Mouse (Mus musculus): ENCODE data around the gene Prr12. TPM values are rescaled to one million over a fixed set of nuclear protein-coding genes. Genes with fewer than 3 reads are reported as not detected.
A peak's percentile ranks its signal among the peaks of the same experiment; 100 is the strongest.

Gene Prr12
- polyA plus RNA-seq, 1 experiment from 2014 or later, result 6.8 TPM

DNA sequence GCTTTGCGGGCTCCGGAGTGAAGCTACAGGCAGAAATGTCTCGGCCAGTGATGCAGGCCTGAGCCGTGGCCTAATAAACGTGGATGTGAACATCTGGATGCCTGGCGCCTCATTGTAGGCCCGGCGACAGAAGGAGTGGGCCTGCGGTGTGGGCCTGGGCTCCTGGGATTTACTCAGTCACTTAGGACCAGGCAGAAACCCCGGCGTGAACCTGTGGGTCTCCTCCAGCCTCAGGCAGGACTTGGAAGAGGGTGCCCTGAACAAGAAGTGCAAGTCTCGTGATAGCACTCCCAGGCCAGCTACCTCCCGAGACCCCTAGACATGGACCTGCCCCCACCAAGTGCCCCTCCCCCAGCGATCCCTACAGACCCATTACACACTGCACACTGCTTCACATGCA is 24.6 kb upstream of the Prr12 start:
- no peak overlapping the region for H3K4me3 ChIP-seq
- ATAC-seq (ENCODE audit: extremely low read depth, insufficient number of reproducible peaks, low FRiP score, low TSS enrichment), result no peak
- H3K36me3 ChIP-seq, result peaks cover 56% of the 10 kb centered on the region
- WGBS, result 79% methylated on average over 14 of the region's 14 CpGs
- H3K4me1 ChIP-seq, result peaks cover 23% of the 10 kb centered on the region
- H3K9ac ChIP-seq, result no peak overlapping the region
- no peak overlapping the region for H3K4me2 ChIP-seq
- no peak overlapping the region for H3K27ac ChIP-seq (replicated peaks)
- no peaks in the 10 kb centered on the region for H3K27me3 ChIP-seq (replicated peaks)
- H3K9me3 ChIP-seq, result no peaks in the 10 kb centered on the region

DNA sequence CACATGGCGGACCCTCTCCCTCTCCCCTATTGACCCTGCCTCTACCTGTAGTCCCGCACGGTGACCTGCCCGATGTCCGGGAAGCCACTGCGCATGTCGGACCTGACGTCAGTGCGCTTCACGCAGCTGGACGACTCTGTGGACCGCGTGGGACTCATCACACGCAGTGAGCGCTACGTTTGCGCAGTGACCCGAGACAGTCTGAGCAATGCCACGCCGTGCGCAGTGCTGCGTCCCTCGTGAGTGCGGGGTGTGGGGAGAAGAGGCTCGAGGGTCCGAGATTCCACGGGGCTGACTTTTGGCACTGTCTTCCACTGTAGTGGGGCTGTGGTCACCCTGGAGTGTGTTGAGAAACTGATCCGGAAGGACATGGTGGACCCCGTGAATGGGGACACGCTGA is 23.8 kb upstream of the Prr12 start:
- 88% methylated on average over 30 of the region's 30 CpGs for WGBS
- no peak for ATAC-seq (ENCODE audit: extremely low read depth, insufficient number of reproducible peaks, low FRiP score, low TSS enrichment)
- Histone ChIP-seq H3K9me3 (no peaks in the 10 kb centered on the region; the same call in 1 of the 2 replicates), H3K36me3 (peaks cover 56% of the 10 kb centered on the region), H3K4me2 (no peak overlapping the region), H3K27me3 (replicated peaks) (no peaks in the 10 kb centered on the region), H3K9ac (no peak overlapping the region), H3K4me3 (no peak overlapping the region), H3K4me1 (peaks cover 23% of the 10 kb centered on the region), H3K27ac (replicated peaks) (no peak overlapping the region)

DNA sequence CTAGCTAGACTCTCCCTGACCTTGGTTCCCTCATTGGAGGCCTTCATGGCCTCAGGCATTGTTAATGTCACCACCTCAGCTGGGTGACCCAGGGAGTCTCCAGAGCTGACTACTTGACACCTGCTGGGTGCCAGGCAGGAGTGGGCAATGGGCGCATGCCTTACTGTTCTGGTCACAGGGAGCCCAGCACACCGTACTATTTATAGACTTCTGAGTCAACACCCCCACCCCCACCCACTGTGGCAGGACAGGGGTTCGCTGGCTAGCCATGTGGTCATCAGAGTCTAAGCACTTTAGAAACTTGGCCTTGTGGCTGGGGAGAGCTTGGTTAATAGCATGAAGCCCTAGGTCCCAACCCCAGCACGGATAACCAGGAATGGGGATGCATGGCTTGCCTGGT is 22.7 kb upstream of the Prr12 start:
- peaks cover 23% of the 10 kb centered on the region for H3K4me1 ChIP-seq
- H3K27me3 ChIP-seq (replicated peaks), result no peaks in the 10 kb centered on the region
- H3K9me3 ChIP-seq, result no peaks in the 10 kb centered on the region; the same call in 1 of the 2 replicates
- no peak overlapping the region for H3K4me3 ChIP-seq
- peak; percentile 62 for ATAC-seq (ENCODE audit: extremely low read depth, insufficient number of reproducible peaks, low FRiP score, low TSS enrichment)
- H3K27ac ChIP-seq (replicated peaks), result peak overlapping the region; percentile 85
- H3K36me3 ChIP-seq, result peaks cover 51% of the 10 kb centered on the region
- 39% methylated on average over 4 of the region's 4 CpGs for WGBS
- H3K9ac ChIP-seq, result peak overlapping the region; percentile 57
- no peak overlapping the region; the same call in 1 of the 2 replicates for H3K4me2 ChIP-seq

DNA sequence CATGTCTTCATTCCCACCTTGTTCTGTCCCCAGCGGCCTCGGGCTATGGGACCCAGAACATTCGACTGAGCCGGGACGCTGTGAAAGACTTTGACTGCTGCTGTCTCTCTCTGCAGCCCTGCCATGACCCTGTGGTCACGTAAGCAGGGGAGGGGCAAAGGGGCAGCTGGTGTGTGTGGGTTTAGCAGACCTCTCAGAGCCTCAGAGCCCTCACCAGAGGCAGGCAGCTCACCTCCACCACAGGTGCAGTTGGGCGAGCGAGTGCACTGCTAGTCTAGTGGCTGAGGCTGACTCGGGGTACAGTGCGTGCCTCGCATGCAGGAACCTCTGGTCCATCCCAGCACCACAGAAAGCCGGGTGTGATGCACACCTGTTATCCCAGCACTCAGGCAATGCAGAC is 21.3 kb upstream of the Prr12 start:
- ATAC-seq (ENCODE audit: extremely low read depth, insufficient number of reproducible peaks, low FRiP score, low TSS enrichment), result no peak
- Histone ChIP-seq H3K9me3 (no peaks in the 10 kb centered on the region; the same call in 1 of the 2 replicates), H3K9ac (no peak overlapping the region), H3K4me3 (no peak overlapping the region), H3K4me1 (peaks cover 20% of the 10 kb centered on the region), H3K27me3 (replicated peaks) (no peaks in the 10 kb centered on the region), H3K4me2 (no peak overlapping the region), H3K36me3 (peaks cover 51% of the 10 kb centered on the region), H3K27ac (replicated peaks) (no peak overlapping the region)
- 91% methylated on average over 12 of the region's 12 CpGs for WGBS

DNA sequence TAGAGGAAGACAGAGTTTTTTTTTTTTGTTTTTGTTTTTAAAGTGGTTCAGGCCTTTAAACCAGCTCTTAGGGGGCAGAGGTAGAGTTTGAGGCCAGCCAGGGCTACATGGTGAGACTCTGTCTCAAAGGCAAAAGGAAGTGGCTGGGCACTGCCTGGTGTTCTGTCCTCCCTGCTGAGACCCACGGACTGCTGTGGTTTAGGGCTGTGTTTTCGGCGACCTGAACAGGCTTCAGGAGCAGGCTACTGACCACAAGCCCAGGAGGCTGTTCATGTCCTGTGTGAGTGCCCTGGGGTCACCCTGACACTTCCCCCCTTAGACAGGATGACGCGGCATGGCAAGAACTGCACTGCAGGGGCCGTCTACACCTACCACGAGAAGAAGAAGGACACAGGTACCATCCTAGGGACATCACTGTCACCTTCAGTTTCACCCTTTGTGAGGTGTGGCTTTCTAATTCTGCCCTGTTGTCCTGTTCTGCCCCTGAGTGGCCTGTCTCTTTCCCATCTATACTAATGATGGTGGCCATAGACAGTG is 20.6 kb upstream of the Prr12 start:
- Histone ChIP-seq H3K27me3 (replicated peaks) (no peaks in the 10 kb centered on the region), H3K27ac (replicated peaks) (no peak overlapping the region), H3K36me3 (peaks cover 50% of the 10 kb centered on the region), H3K4me3 (no peak overlapping the region), H3K4me1 (peaks cover 20% of the 10 kb centered on the region), H3K9ac (no peak overlapping the region; the same call in 1 of the 2 replicates), H3K4me2 (no peak overlapping the region), H3K9me3 (no peaks in the 10 kb centered on the region; the same call in 1 of the 2 replicates)
- no peak for ATAC-seq (ENCODE audit: extremely low read depth, insufficient number of reproducible peaks, low FRiP score, low TSS enrichment)
- 66% methylated on average over 7 of the region's 7 CpGs for WGBS

DNA sequence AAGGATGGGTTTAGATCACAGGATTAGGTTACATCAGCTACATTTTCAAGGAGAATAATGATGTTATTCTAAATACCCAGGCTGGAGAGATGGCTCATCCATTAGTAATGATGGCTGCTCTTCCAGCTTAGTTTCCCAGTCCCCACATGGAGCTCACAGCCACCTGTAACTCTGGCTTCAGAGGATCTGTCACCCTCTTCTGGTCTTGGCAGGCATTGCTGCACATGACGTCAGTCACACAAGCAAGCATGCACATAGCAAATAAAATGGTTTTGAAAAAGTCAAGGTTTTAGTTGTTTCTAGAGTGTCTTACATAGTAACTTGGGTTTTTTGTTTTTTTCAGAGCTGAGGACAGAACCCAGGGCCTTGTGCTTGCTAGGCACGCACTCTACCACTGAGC is 19.5 kb upstream of the Prr12 start:
- peaks cover 40% of the 10 kb centered on the region for H3K36me3 ChIP-seq
- H3K4me3 ChIP-seq, result no peak overlapping the region
- H3K4me2 ChIP-seq, result no peak overlapping the region
- H3K4me1 ChIP-seq, result peaks cover 20% of the 10 kb centered on the region
- 86% methylated on average over 2 of the region's 2 CpGs for WGBS
- H3K27me3 ChIP-seq (replicated peaks), result no peaks in the 10 kb centered on the region
- no peak overlapping the region for H3K9ac ChIP-seq
- no peaks in the 10 kb centered on the region; the same call in 1 of the 2 replicates for H3K9me3 ChIP-seq
- H3K27ac ChIP-seq (replicated peaks), result no peak overlapping the region
- no peak for ATAC-seq (ENCODE audit: extremely low read depth, insufficient number of reproducible peaks, low FRiP score, low TSS enrichment)

DNA sequence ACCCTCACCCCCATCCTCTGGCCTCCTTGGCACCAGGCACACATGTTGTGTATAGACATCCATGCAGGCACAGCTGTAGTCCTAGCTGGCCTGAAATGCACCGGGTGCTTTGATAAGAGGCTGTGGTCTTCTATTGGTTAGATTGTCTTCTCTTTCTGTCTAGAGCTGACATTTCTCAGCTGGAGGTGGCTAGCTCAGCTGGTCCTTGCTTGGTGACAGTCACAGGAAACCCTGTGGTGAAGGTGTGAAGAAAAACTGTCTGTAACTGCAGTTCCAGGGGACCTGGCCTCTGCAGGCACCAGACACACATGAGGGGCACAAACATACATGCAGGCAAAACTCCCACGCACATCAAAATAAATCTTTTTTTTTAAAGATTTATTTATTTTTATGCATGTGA is 17.0 kb upstream of the Prr12 start:
- Histone ChIP-seq H3K4me2 (no peak overlapping the region), H3K36me3 (peaks cover 19% of the 10 kb centered on the region; the same call in 1 of the 2 replicates), H3K4me3 (no peak overlapping the region), H3K4me1 (peaks cover 7% of the 10 kb centered on the region), H3K27me3 (replicated peaks) (no peaks in the 10 kb centered on the region), H3K9ac (no peak overlapping the region), H3K9me3 (no peaks in the 10 kb centered on the region; the same call in 1 of the 2 replicates), H3K27ac (replicated peaks) (no peak overlapping the region)
- 74% methylated on average over 2 of the region's 2 CpGs for WGBS
- no peak for ATAC-seq (ENCODE audit: extremely low read depth, insufficient number of reproducible peaks, low FRiP score, low TSS enrichment)

DNA sequence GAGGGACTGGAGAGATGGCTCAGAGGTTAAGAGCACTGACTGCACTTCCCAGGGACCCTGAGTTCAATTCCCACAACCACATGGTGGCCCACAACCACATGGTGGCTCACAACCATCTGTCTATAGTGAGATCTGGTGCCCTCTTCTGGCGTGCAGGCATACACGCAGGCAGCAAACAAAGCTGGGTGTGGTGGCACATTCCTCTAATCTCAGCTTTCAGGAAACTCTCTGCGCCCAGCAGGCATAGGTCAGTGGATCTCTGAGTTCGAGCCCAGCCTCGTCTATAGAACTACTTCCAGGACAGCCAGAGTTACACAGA is 15.3 kb upstream of the Prr12 start:
- Histone ChIP-seq H3K4me2 (no peak overlapping the region), H3K9ac (no peak overlapping the region), H3K27ac (replicated peaks) (no peak overlapping the region), H3K27me3 (replicated peaks) (no peaks in the 10 kb centered on the region), H3K9me3 (no peaks in the 10 kb centered on the region; the same call in 1 of the 2 replicates), H3K36me3 (peaks cover 5% of the 10 kb centered on the region; the same call in 1 of the 2 replicates), H3K4me3 (no peak overlapping the region), H3K4me1 (peaks cover 17% of the 10 kb centered on the region)
- WGBS, result 30% methylated on average over 5 of the region's 5 CpGs
- no peak for ATAC-seq (ENCODE audit: extremely low read depth, insufficient number of reproducible peaks, low FRiP score, low TSS enrichment)

DNA sequence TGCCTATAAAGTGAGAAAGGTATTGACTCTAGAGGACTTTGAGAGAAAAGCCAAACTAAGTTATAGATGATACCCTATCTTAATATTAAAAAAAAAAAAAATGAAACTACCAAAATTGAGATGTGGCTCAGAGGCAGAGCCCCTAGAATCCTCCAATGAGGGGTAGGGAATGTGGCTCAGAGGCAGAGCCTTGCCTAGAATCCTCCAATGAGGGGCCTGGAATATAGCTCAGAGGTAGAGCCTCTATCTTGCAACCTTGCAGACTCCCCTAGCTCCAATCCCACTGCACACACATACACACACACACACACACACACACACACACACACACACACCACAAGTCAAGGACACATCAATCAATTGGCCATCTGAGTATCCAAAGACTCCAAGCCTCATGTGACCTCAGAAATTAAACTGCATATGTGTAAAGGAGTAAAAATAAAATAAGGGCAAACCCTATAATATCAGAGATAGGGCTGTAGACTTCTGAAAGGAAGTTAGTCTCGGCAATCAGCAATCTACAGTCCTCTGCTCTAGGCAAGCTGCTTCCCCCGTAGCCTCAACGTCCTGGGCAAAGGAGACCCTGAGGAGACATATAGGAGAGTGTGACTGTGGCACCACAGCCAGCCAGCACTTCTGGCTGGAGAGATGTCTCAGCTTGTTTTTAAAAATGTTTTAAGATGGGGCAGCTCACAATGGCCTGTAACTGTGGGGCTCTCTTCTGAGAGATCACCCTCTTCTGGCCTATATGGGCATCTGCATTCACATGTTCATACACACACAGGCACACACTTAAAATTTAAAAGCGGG is 14.7 kb upstream of the Prr12 start:
- H3K9ac ChIP-seq, result no peak overlapping the region

DNA sequence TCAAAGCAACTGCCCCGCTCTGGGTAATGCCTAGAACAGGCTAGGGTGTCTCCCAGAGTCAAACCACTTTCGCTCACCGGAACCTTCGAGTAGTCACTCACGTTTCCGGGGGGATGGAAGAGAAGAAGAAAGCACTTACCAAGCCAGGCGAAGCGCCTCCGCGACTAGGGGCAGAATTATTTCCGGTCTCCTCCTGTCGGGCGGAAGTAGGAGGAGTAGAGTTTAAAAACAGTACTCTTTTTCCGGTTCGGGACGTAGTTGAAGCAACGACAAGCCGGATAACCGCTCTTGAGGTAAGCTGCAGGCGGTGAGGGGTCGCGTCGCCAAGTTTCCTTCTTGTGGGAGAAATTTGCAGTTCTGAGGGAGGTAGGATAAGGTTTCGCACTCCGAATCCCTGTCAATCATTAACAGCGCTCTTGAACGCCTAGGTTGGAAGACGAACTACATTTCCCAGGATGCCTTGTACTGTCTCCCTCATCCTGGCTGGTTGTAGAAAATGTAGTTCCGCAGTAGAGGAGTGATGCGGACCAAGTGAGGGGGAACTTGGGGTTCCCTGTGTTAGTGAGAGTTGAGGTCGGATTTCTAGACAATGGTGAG is 9.7 kb upstream of the Prr12 start, which contains the start of the genes Nosip and Prrg2:
Nosip (plus strand) TSS at position 191 of the 597 bp plus-strand sequence.
Prrg2 (minus strand) TSS at position 439 of the 597 bp plus-strand sequence.
- ATAC-seq (ENCODE audit: extremely low read depth, insufficient number of reproducible peaks, low FRiP score, low TSS enrichment), result peak; percentile 82
- Histone ChIP-seq H3K4me3 (peak within 1 kb of the TSS; percentile 83), H3K27ac (replicated peaks) (peak within 1 kb of the TSS; percentile 91), H3K9me3 (no peaks in the 10 kb centered on the region), H3K4me2 (peak within 1 kb of the TSS; percentile 68), H3K36me3 (no peaks in the 10 kb centered on the region; the same call in 1 of the 2 replicates), H3K9ac (peak within 1 kb of the TSS; percentile 88), H3K4me1 (peaks cover 31% of the 10 kb centered on the region), H3K27me3 (replicated peaks) (no peaks in the 10 kb centered on the region)
- WGBS, result under 1% methylated on average over 31 of the region's 31 CpGs

More for the DNA sequence above, 14.7 kb upstream of the Prr12 start:
- H3K36me3 ChIP-seq, result peaks cover 5% of the 10 kb centered on the region; the same call in 1 of the 2 replicates
- WGBS, result 75% methylated on average over 4 of the region's 4 CpGs
- H3K4me3 ChIP-seq, result no peak overlapping the region
- no peak overlapping the region for H3K4me2 ChIP-seq
- H3K27ac ChIP-seq (replicated peaks), result no peak overlapping the region
- no peak for ATAC-seq (ENCODE audit: extremely low read depth, insufficient number of reproducible peaks, low FRiP score, low TSS enrichment)
- H3K9me3 ChIP-seq, result no peaks in the 10 kb centered on the region; the same call in 1 of the 2 replicates
- H3K4me1 ChIP-seq, result peaks cover 17% of the 10 kb centered on the region
- H3K27me3 ChIP-seq (replicated peaks), result no peaks in the 10 kb centered on the region

DNA sequence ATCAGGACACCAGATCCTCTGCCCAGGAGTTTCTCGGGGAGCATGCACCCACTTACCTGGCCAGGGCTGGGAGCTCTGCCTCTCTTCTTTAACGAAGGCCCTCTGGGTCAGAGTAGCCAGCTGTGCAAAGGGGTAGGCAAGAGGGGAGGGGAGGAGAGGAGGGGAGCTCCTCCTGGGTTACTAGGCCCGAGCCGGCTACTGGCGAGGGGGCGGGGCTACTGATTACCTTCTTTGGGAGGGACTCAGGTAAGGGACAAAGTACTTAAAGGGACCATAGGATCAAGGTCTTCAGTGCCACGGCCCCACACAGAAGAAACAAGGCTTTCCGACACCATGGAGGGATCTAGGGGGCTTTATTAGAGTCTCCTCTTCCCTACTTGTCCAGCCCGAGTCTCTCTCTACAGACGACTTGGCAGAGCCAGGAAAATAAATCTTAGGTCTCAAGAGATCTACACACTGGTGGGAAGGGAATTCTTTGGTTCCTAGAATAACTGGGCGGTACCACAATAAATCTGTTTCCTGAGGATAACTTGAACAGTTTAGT is 8.9 kb upstream of the Prr12 start:
- Histone ChIP-seq H3K9ac (peak overlapping the region; percentile 88), H3K27ac (replicated peaks) (peak overlapping the region; percentile 91), H3K4me3 (peak overlapping the region; percentile 83), H3K9me3 (no peaks in the 10 kb centered on the region), H3K27me3 (replicated peaks) (no peaks in the 10 kb centered on the region), H3K4me1 (peaks cover 31% of the 10 kb centered on the region), H3K4me2 (peak overlapping the region; percentile 68), H3K36me3 (no peaks in the 10 kb centered on the region; the same call in 1 of the 2 replicates)
- 15% methylated on average over 11 of the region's 11 CpGs for WGBS
- no peak for ATAC-seq (ENCODE audit: extremely low read depth, insufficient number of reproducible peaks, low FRiP score, low TSS enrichment)
